Mouse (Mus musculus) effector memory CD4-positive, alpha-beta T cell, adult 5 months (primary cell): ENCODE data around the gene Gm3286. TPM values are rescaled to one million over a fixed set of nuclear protein-coding genes. Genes with fewer than 3 reads are reported as not detected.

Source experiments
- polyA plus RNA-seq: library from polyadenylated mRNA; unstranded; fragments of 100-300 nt; shearing (Covaris generic); gene quantifications from one replicate; pipeline ENCODE4 v1.2.1, GENCODE M21; 2017

Gm3286 gene
- polyA plus RNA-seq = not detected

GRCm38 (mm10) chr5:95510458-95510857 is at the start of gene Gm3286:
Gm3286 (plus strand) TSS chr5:95510758.

Other genes with a start within 250 kb of the Gm3286 start
- not detected for gene Gm10424, start 238.0 kb upstream of the Gm3286 start, polyA plus RNA-seq
- gene Gm3259, start 204.8 kb upstream of the Gm3286 start, polyA plus RNA-seq = not detected
- not detected for gene D5Ertd577e, start 54.0 kb upstream of the Gm3286 start, polyA plus RNA-seq
- not detected for gene Gm7971, start 84.1 kb downstream of the Gm3286 start, polyA plus RNA-seq
- gene Gm7978, start 225.4 kb downstream of the Gm3286 start, polyA plus RNA-seq = not detected
- 0.64 TPM for gene Gm7982, start 231.3 kb downstream of the Gm3286 start, polyA plus RNA-seq